Mouse (Mus musculus) mature B cell (primary cell): ENCODE data around the gene Olfr33.

ENCODE experiments used
- in situ Hi-C: fragments of 300-500 bp; cut with MboI; formaldehyde crosslinking; loops from 2 replicates; pipeline ENCODE4 v1.14.3; 2019

Olfr33 gene

GRCm38 (mm10) chr7:102718970-102719369, at the start of gene Olfr33:
Olfr33 (minus strand) TSS chr7:102719070.
- in situ Hi-C loops = no loop called here

GRCm38 (mm10) chr7:102759266-102759665, 40.4 kb upstream of the Olfr33 start, which contains the start of the genes Olfr560 and Olfr78:
Olfr560 (minus strand) TSS chr7:102759366.
Olfr78 (minus strand) TSS chr7:102759471.
- in situ Hi-C loops = no loop called here

- in situ Hi-C loops = no loop called here
Measured at GRCm38 (mm10) chr7:102752086-102752485, 33.2 kb upstream of the Olfr33 start.

- in situ Hi-C loops = no loop called here
Measured at GRCm38 (mm10) chr7:102737705-102738104, 18.8 kb upstream of the Olfr33 start.

GRCm38 (mm10) chr7:102733793-102734192, 14.9 kb upstream of the Olfr33 start:
- in situ Hi-C loops = no loop called here

GRCm38 (mm10) chr7:102727391-102727790, 8.5 kb upstream of the Olfr33 start, which contains the start of gene Olfr559:
Olfr559 (minus strand) TSS chr7:102727491.
- in situ Hi-C loops = no loop called here

GRCm38 (mm10) chr7:102701915-102702314, 17.0 kb downstream of the Olfr33 start, which contains the start of gene Olfr558:
Olfr558 (plus strand) TSS chr7:102702215.
- in situ Hi-C loops = no loop called here

- in situ Hi-C loops = no loop called here
Measured at GRCm38 (mm10) chr7:102698461-102698860, 20.4 kb downstream of the Olfr33 start.

- in situ Hi-C loops = no loop called here
Measured at GRCm38 (mm10) chr7:102695358-102696125, 23.3 kb downstream of the Olfr33 start, which contains the start of gene Olfr557. Olfr557 (plus strand) TSS chr7:102695910.

- in situ Hi-C loops = no loop called here
Measured at GRCm38 (mm10) chr7:102686944-102687501, 31.8 kb downstream of the Olfr33 start, which contains the start of gene Trim68. Trim68 (minus strand) TSS chr7:102687327.

- in situ Hi-C loops = no loop called here
Measured at GRCm38 (mm10) chr7:102681916-102682315, 37.0 kb downstream of the Olfr33 start.

GRCm38 (mm10) chr7:102676225-102676624, 42.6 kb downstream of the Olfr33 start:
- in situ Hi-C loops = no loop called here

GRCm38 (mm10) chr7:102665378-102665777, 53.5 kb downstream of the Olfr33 start:
- in situ Hi-C loops = no loop called here

GRCm38 (mm10) chr7:102664599-102664998, 54.3 kb downstream of the Olfr33 start, which contains the start of gene Olfr556:
Olfr556 (plus strand) TSS chr7:102664899.
- in situ Hi-C loops = no loop called here
